Mouse (Mus musculus): Measurements from ENCODE around the gene Ranbp3l. TPM values are rescaled to one million over a fixed set of nuclear protein-coding genes. Genes with fewer than 3 reads are reported as not detected.

The Ranbp3l gene
- total RNA-seq, 1 experiment from 2014 or later = not detected

DNA sequence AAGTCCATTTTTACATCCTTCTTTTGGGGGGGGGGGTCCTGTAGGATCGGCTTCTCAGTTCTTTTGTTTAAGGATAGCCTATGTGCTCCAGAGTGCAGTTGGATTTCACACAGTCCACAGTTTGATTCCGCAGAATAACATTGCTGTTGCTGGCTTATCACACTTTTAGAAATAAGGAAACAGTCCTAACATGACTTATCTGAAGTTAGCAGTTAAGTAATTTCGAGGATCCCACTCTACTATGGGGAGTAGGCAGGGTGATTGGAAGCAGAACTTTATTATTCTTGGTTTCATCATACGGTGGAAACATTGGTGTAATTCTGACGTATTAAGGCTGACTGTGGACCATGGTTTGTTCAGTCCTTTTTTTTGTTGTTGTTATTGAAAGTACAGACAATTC, 122.9 kb downstream of the Ranbp3l start:
- no peak for ATAC-seq (replicated peaks; ENCODE audit: low read depth, poor library complexity, severe bottlenecking)

- ATAC-seq (replicated peaks; ENCODE audit: low read depth, poor library complexity, severe bottlenecking) = no peak
Observed at GRCm38 (mm10) chr15:9093598-9094365, 126.0 kb downstream of the Ranbp3l start.

GRCm38 (mm10) chr15:9094366-9094750, 126.6 kb downstream of the Ranbp3l start:
- no peak for ATAC-seq (replicated peaks; ENCODE audit: low read depth, poor library complexity, severe bottlenecking)

DNA sequence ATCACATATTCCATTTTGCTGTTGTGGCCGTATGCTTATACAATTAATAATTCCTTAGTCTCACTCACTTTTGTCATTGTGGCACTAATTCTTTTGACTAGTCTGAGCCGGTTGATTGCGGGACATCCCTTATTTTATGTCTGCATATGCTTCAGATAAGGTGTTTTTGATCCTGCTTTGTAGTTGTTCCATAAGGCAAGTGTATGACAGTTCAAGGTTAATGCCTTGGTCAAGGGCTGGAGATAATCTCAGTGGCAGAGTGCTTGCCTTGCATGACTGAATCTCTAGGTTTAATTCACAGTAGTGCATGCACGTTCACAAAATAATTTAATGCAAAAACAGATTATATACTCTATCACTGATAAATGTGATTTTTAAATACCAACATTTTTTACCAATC, 129.1 kb downstream of the Ranbp3l start:
- ATAC-seq (replicated peaks; ENCODE audit: low read depth, poor library complexity, severe bottlenecking) = no peak

- no peak for ATAC-seq (replicated peaks; ENCODE audit: low read depth, poor library complexity, severe bottlenecking)
Observed at GRCm38 (mm10) chr15:9100446-9101077, 132.8 kb downstream of the Ranbp3l start.

- ATAC-seq (replicated peaks; ENCODE audit: low read depth, poor library complexity, severe bottlenecking) = no peak
Observed at GRCm38 (mm10) chr15:9106303-9107074, 138.7 kb downstream of the Ranbp3l start.

DNA sequence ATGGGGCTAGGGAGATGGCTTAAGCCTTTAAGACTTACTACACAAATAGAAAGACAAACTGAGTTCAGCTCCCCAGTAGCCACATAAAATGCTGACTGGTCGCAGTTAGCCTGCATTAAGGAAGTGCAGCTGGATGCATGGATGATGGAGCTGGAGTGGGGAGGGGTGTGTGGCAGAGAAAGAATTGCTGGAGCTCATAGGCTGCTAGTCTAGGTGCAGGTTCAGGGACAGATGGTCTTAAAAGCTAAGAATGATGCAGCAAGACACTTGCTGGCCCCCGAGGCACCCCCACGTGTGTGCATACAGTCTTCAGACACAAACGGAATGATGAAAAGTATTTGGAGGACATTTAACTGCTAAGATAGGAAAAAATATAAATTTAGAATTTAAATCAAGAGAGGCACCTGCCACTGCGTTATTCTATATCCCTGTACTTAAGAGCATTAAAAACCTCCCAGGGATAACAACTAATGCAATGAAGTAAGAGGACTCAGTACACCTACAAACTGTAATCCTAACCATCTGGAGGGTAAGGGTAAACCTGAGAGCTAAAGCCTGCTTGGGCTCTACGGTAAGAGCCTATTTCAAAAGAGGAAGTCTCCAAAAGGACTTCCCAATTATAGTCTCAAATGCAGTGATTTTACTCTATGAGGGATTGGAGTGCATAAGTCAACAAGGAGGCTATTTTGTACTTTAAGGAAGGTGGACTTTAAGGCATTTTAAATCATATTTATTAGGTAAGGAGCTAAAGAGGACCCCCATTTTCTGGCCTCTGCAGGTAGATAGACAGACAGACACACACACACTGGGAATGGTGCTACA, 143.0 kb downstream of the Ranbp3l start:
- ATAC-seq (replicated peaks; ENCODE audit: low read depth, poor library complexity, severe bottlenecking) = no peak

GRCm38 (mm10) chr15:9111648-9112047, 143.9 kb downstream of the Ranbp3l start:
- ATAC-seq (replicated peaks; ENCODE audit: low read depth, poor library complexity, severe bottlenecking) = no peak

- no peak for ATAC-seq (replicated peaks; ENCODE audit: low read depth, poor library complexity, severe bottlenecking)
Observed at GRCm38 (mm10) chr15:9113556-9113955, 145.8 kb downstream of the Ranbp3l start.

DNA sequence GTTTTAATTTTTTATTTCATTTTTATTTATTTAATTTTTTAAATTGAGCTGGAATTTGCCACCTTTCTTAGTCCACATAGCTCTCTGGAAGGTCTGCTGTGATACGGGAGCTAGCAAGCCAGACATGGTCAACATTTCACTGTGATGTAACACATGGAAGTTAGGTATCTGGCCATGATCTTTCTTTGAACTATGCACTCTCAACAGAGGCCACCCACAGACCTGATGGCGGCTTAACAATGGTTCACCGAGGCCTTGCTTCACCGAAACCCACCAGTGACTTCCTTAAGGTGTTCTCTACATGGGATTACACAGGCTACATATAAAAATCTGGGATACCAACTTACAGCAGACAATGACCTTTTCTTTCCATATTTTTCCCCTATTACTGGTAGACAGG, 146.4 kb downstream of the Ranbp3l start:
- ATAC-seq (replicated peaks; ENCODE audit: low read depth, poor library complexity, severe bottlenecking) = no peak

- ATAC-seq (replicated peaks; ENCODE audit: low read depth, poor library complexity, severe bottlenecking) = no peak
Observed at GRCm38 (mm10) chr15:9114599-9114998, 146.8 kb downstream of the Ranbp3l start.

Other genes starting within 250 kb of the Ranbp3l start
- 107 and 115 TPM in 2 replicates for gene Nadk2, start 103.3 kb downstream of the Ranbp3l start, total RNA-seq (2017)
- 5.3 and 10.5 TPM in 2 replicates for gene Lmbrd2, start 172.6 kb downstream of the Ranbp3l start, total RNA-seq (2017)
- 19.1 and 20.0 TPM in 2 replicates for gene Skp2, start 187.5 kb downstream of the Ranbp3l start, total RNA-seq (2017)

All from common myeloid progenitor, adult 5-6 weeks (primary cell).